In genomic region chr12:85825822-85826221, GRCm38 (mm10) we compare ENCODE assay signal across 9 mouse cellular contexts. TPM values are rescaled to one million over a fixed set of nuclear protein-coding genes. Genes with fewer than 3 reads are reported as not detected.
A peak's percentile ranks its signal among the peaks of the same experiment; 100 is the strongest.
DNase-seq lines count a peak whose midpoint lies in the region; ATAC-seq and TF ChIP-seq lines count a peak whose summit lies in the region.
"Had no signal": no experiment of that assay in that cellular context is flagged by ENCODE, and none has a peak within 500 bp of the region (broad histone marks: within the 10 kb centered on the region; RNA-seq: fewer than 3 reads in every experiment).

No protein-coding gene starts in this region.

- no peaks in the 10 kb centered on the region for H3K9me3 ChIP-seq in forebrain, embryonic 10.5 days
- no peaks in the 10 kb centered on the region for H3K9me3 ChIP-seq in forebrain, postnatal 0 days (ENCODE audit: low read length)
- no peaks in the 10 kb centered on the region for H3K9me3 ChIP-seq in lung, embryonic 15.5 days
- H3K9me3 ChIP-seq in limb, embryonic 14.5 days (ENCODE audit: control insufficient read depth, low read length): no peaks in the 10 kb centered on the region
- no peaks in the 10 kb centered on the region for H3K9me3 ChIP-seq in neural tube, embryonic 12.5 days

- H3K27me3 ChIP-seq in forebrain, embryonic 10.5 days (ENCODE audit: poor library complexity, severe bottlenecking): no peaks in the 10 kb centered on the region
- no peaks in the 10 kb centered on the region for H3K27me3 ChIP-seq in forebrain, postnatal 0 days (ENCODE audit: insufficient read depth, low read length)
- H3K27me3 ChIP-seq in lung, embryonic 15.5 days: no peaks in the 10 kb centered on the region
- H3K27me3 ChIP-seq in limb, embryonic 14.5 days (ENCODE audit: control insufficient read depth, insufficient read depth, low read length): no peaks in the 10 kb centered on the region
- H3K27me3 ChIP-seq in neural tube, embryonic 12.5 days (replicated peaks): no peaks in the 10 kb centered on the region

- peaks cover 55% of the 10 kb centered on the region for H3K36me3 ChIP-seq in forebrain, embryonic 10.5 days (replicated peaks)
- peaks cover 13% of the 10 kb centered on the region for H3K36me3 ChIP-seq in forebrain, postnatal 0 days (ENCODE audit: insufficient read depth)
- H3K36me3 ChIP-seq in lung, embryonic 15.5 days: peaks cover 22% of the 10 kb centered on the region; the same call in 1 of the 2 replicates
- H3K36me3 ChIP-seq in limb, embryonic 14.5 days (ENCODE audit: control insufficient read depth, insufficient read depth, low read length): peaks cover 34% of the 10 kb centered on the region
- peaks cover 24% of the 10 kb centered on the region; the same call in 1 of the 2 replicates for H3K36me3 ChIP-seq in neural tube, embryonic 12.5 days

- TF ChIP-seq CTCF in forebrain, postnatal 0 days (IDR thresholded peaks at IDR 0.05; ENCODE audit: low read depth): no peak

- DNase-seq in forebrain, embryonic 10.5 days (ENCODE audit: extremely low spot score, low spot score): no peak
- DNase-seq in forebrain, postnatal 0 days: no peak
- no peak for DNase-seq in lung, postnatal 14 days
- DNase-seq in limb, embryonic 14.5 days (ENCODE audit: low spot score): no peak
- no peak for DNase-seq in urinary bladder, postnatal 25 days (ENCODE audit: low spot score)
- no peak for DNase-seq in lung, postnatal 36 days
- DNase-seq: kidney, postnatal 14 days had no signal

- 78% methylated on average over 2 of the region's 2 CpGs for WGBS in forebrain, embryonic 10.5 days
- WGBS in forebrain, postnatal 0 days: 69% methylated on average over 2 of the region's 2 CpGs
- 54% methylated on average over 2 of the region's 2 CpGs for WGBS in lung, embryonic 15.5 days
- WGBS in limb, embryonic 14.5 days: 66% methylated on average over 2 of the region's 2 CpGs
- WGBS in neural tube, embryonic 12.5 days: 69% methylated on average over 2 of the region's 2 CpGs

- no peak for TF ChIP-seq POLR2A in limb, embryonic 14.5 days (IDR thresholded peaks at IDR 0.05; ENCODE audit: borderline replicate concordance, extremely low read depth, insufficient read depth, insufficient read length)

- peak overlapping the region; percentile 80 for H3K4me3 ChIP-seq in forebrain, embryonic 10.5 days
- H3K4me3 ChIP-seq in forebrain, postnatal 0 days (ENCODE audit: low read depth, low read length): no peak overlapping the region
- H3K4me3 ChIP-seq in lung, embryonic 15.5 days: peak overlapping the region; percentile 91
- H3K4me3 ChIP-seq in limb, embryonic 14.5 days (replicated peaks; ENCODE audit: low read length): no peak overlapping the region
- H3K4me3 ChIP-seq in neural tube, embryonic 12.5 days: no peak overlapping the region

- ATAC-seq in forebrain, postnatal 0 days: no peak
- ATAC-seq in lung, embryonic 15.5 days (ENCODE audit: borderline replicate concordance, extremely low read depth, low FRiP score, low TSS enrichment): no peak
- no peak for ATAC-seq in limb, embryonic 14.5 days (ENCODE audit: low FRiP score, low read depth)
- no peak for ATAC-seq in neural tube, embryonic 12.5 days (ENCODE audit: low FRiP score, low read depth)

- peaks cover 25% of the 10 kb centered on the region for H3K4me1 ChIP-seq in forebrain, embryonic 10.5 days
- peaks cover 3% of the 10 kb centered on the region; the same call in 1 of the 2 replicates for H3K4me1 ChIP-seq in forebrain, postnatal 0 days (ENCODE audit: insufficient read depth)
- peaks cover 26% of the 10 kb centered on the region for H3K4me1 ChIP-seq in lung, embryonic 15.5 days
- H3K4me1 ChIP-seq in limb, embryonic 14.5 days (ENCODE audit: control insufficient read depth, insufficient read depth, low read length): peaks cover 8% of the 10 kb centered on the region; the same call in 1 of the 2 replicates
- H3K4me1 ChIP-seq in neural tube, embryonic 12.5 days: peaks cover 9% of the 10 kb centered on the region

- no peak overlapping the region for H3K9ac ChIP-seq in forebrain, postnatal 0 days
- peak overlapping the region; percentile 70; the same call in 1 of the 2 replicates for H3K9ac ChIP-seq in lung, embryonic 15.5 days
- H3K9ac ChIP-seq in limb, embryonic 14.5 days (ENCODE audit: low read depth, low read length, severe bottlenecking): no peak overlapping the region
- no peak overlapping the region for H3K9ac ChIP-seq in neural tube, embryonic 12.5 days

- no peak overlapping the region; the same call in 1 of the 2 replicates for H3K4me2 ChIP-seq in forebrain, postnatal 0 days (ENCODE audit: low read depth)
- H3K4me2 ChIP-seq in lung, embryonic 15.5 days: peak overlapping the region; percentile 84
- 0 out of 2 replicates have a peak overlapping the region, but pooled peaks have one; percentile 58 for H3K4me2 ChIP-seq in limb, embryonic 14.5 days (replicated peaks; ENCODE audit: low read depth, low read length, severe bottlenecking)
- H3K4me2 ChIP-seq in neural tube, embryonic 12.5 days (replicated peaks): peak overlapping the region; percentile 84

- H3K27ac ChIP-seq in forebrain, embryonic 10.5 days: no peak overlapping the region
- no peak overlapping the region for H3K27ac ChIP-seq in forebrain, postnatal 0 days (ENCODE audit: low read depth, low read length)
- no peak overlapping the region for H3K27ac ChIP-seq in lung, embryonic 15.5 days
- H3K27ac ChIP-seq in limb, embryonic 14.5 days (replicated peaks; ENCODE audit: low read depth, low read length): no peak overlapping the region
- no peak overlapping the region for H3K27ac ChIP-seq in neural tube, embryonic 12.5 days

RNA-seq across cellular contexts. Expression of gene Ttll5, which starts 1.4 kb away (rescaled TPM):
- 17.6 and 18.3 TPM in 2 replicates for polyA plus RNA-seq in forebrain, embryonic 10.5 days (2016; fragmentation: Nextera tagmentation; extraction: Ambion mirVana)
- 13.2 and 17.5 TPM in 2 replicates for total RNA-seq in forebrain, postnatal 0 days (2014; rRNA removed)
- polyA plus RNA-seq in forebrain, postnatal 0 days (2015; fragmentation: Nextera tagmentation; extraction: Ambion mirVana): 8.2 and 11.1 TPM in 2 replicates
- polyA plus RNA-seq in lung, embryonic 15.5 days (2015; fragmentation: Nextera tagmentation; extraction: Ambion mirVana): 13.6 and 13.9 TPM in 2 replicates
- 16.3 and 20.2 TPM in 2 replicates for polyA plus RNA-seq in limb, embryonic 14.5 days (2012; rRNA removed)
- 13.9 and 14.6 TPM in 2 replicates for polyA plus RNA-seq in limb, embryonic 14.5 days (2014; fragmentation: Nextera tagmentation; extraction: Ambion mirVana)
- polyA plus RNA-seq in neural tube, embryonic 12.5 days (2016; fragmentation: Nextera tagmentation; extraction: Ambion mirVana): 12.7 and 17.1 TPM in 2 replicates

RNA-seq across cellular contexts. Expression of gene Erg28, which starts 1.5 kb away (rescaled TPM):
- polyA plus RNA-seq in forebrain, embryonic 10.5 days (2016; fragmentation: Nextera tagmentation; extraction: Ambion mirVana): 119 and 120 TPM in 2 replicates
- total RNA-seq in forebrain, postnatal 0 days (2014; rRNA removed): 68.1 and 75.4 TPM in 2 replicates
- polyA plus RNA-seq in forebrain, postnatal 0 days (2015; fragmentation: Nextera tagmentation; extraction: Ambion mirVana): 118 TPM in 2 replicates
- polyA plus RNA-seq in lung, embryonic 15.5 days (2015; fragmentation: Nextera tagmentation; extraction: Ambion mirVana): 111 and 114 TPM in 2 replicates
- 86.7 and 92.7 TPM in 2 replicates for polyA plus RNA-seq in limb, embryonic 14.5 days (2012; rRNA removed)
- 110 and 120 TPM in 2 replicates for polyA plus RNA-seq in limb, embryonic 14.5 days (2014; fragmentation: Nextera tagmentation; extraction: Ambion mirVana)
- 86.5 and 91.1 TPM in 2 replicates for polyA plus RNA-seq in neural tube, embryonic 12.5 days (2016; fragmentation: Nextera tagmentation; extraction: Ambion mirVana)

Comparison
In these comparisons a context has a peak if more than half of its experiments do, and no peak if none do; other contexts are left out.
1. H3K4me3 ChIP-seq: peak in forebrain, embryonic 10.5 days (single experiment) and lung, embryonic 15.5 days (single experiment); none in forebrain, postnatal 0 days (single experiment), limb, embryonic 14.5 days (single experiment) and neural tube, embryonic 12.5 days (single experiment).